Mouse (Mus musculus) liver, embryonic 15.5 days (tissue): ENCODE measurements at regions not wholly inside any gene's neighbourhood (a gene's known extent, or its start where the extent isn't known, plus 50 kb on each side); places are given as distances from the start of the nearest gene placed in this dataset.

Experiments
- ATAC-seq: fragments of 200-750 bp; cut with Nextera tagmentation; 2 replicates; pipeline ENCODE4 v1.8.0; 2017; ENCODE audit warnings: moderate number of reproducible peaks, mild to moderate bottlenecking, moderate library complexity; ENCODE audit not compliant: insufficient read depth
- H3K27ac ChIP-seq: fragments of 300-500 bp; sonication (generic); replicated peaks from 2 replicates; pipeline ENCODE4 v1.5.1; 2015; ENCODE audit warnings: mild to moderate bottlenecking, inconsistent platforms
- H3K27me3 ChIP-seq: fragments of 300-500 bp; sonication (generic); 2 replicates; pipeline ENCODE4 v1.6.1; 2015; ENCODE audit warnings: mild to moderate bottlenecking, inconsistent platforms
- H3K36me3 ChIP-seq: fragments of 300-500 bp; sonication (generic); replicated peaks from 2 replicates; pipeline ENCODE4 v1.6.1; 2015; ENCODE audit warnings: moderate library complexity, mild to moderate bottlenecking, inconsistent platforms
- H3K4me1 ChIP-seq: fragments of 300-500 bp; sonication (generic); replicated peaks from 2 replicates; pipeline ENCODE4 v1.6.1; 2015; ENCODE audit warnings: inconsistent platforms
- H3K4me2 ChIP-seq: fragments of 300-500 bp; sonication (generic); 2 replicates; pipeline ENCODE4 v1.6.1; 2015; ENCODE audit warnings: moderate library complexity, mild to moderate bottlenecking, inconsistent platforms
- H3K4me3 ChIP-seq: fragments of 300-500 bp; sonication (generic); replicated peaks from 2 replicates; pipeline ENCODE4 v1.5.1; 2015; ENCODE audit warnings: mild to moderate bottlenecking, inconsistent platforms
- H3K9ac ChIP-seq: fragments of 300-500 bp; sonication (generic); 2 replicates; pipeline ENCODE4 v1.6.1; 2015; ENCODE audit warnings: moderate library complexity, mild to moderate bottlenecking, inconsistent platforms
- H3K9me3 ChIP-seq: fragments of 300-500 bp; sonication (generic); replicated peaks from 2 replicates; pipeline ENCODE4 v1.6.1; 2016; ENCODE audit warnings: inconsistent platforms
- WGBS: fragments of 180-500 bp; shearing (Covaris S2); methylation state at CpG from one replicate; pipeline ENCODE4 v1.1.7; 2015; ENCODE audit warnings: mixed read lengths; ENCODE audit not compliant: insufficient replicate concordance; 5-methylcytosine and 5-hydroxymethylcytosine counted together

- H3K4me1 ChIP-seq = no peaks in the 10 kb centered on the region
- no peaks in the 10 kb centered on the region for H3K9me3 ChIP-seq
- ATAC-seq = no peak
- 30% methylated on average over 4 of the region's 4 CpGs for WGBS
- no peak overlapping the region for H3K9ac ChIP-seq
- H3K4me2 ChIP-seq = no peak overlapping the region
- no peak overlapping the region for H3K4me3 ChIP-seq
- no peaks in the 10 kb centered on the region for H3K27me3 ChIP-seq
- H3K36me3 ChIP-seq = no peaks in the 10 kb centered on the region
- H3K27ac ChIP-seq = no peak overlapping the region
Observed at GRCm38 (mm10) chr16:24129701-24130100, 141.0 kb upstream of the Bcl6 start.

- Histone ChIP-seq H3K4me1 (no peaks in the 10 kb centered on the region), H3K27me3 (no peaks in the 10 kb centered on the region), H3K9ac (no peak overlapping the region), H3K36me3 (no peaks in the 10 kb centered on the region), H3K4me3 (no peak overlapping the region), H3K9me3 (no peaks in the 10 kb centered on the region), H3K27ac (no peak overlapping the region), H3K4me2 (no peak overlapping the region)
- WGBS = 66% methylated on average over 3 of the region's 3 CpGs
- no peak for ATAC-seq
Observed at GRCm38 (mm10) chr16:24128566-24128965, 139.9 kb upstream of the Bcl6 start.

DNA sequence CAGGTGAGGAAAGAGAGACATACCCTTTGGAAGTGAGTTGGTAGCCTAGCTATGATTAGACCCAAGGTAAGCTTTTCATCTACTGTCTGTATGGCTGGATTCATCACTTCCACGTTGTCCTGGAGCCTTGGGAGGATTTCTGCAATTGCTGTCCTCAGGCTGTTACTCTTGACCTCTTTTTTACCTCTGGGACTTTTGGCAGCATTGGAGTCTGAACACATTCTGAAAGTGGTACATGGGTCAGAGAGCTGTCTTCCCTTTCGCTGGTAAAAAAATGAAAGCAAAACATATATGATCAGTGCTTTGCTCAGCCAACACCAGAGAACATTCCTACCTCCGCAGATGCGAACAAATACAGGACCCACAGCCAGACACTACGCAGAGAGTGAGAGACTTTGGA is 136.1 kb upstream of the Bcl6 start:
- no peak overlapping the region for H3K9ac ChIP-seq
- H3K27ac ChIP-seq = no peak overlapping the region
- H3K4me2 ChIP-seq = no peak overlapping the region
- no peaks in the 10 kb centered on the region for H3K36me3 ChIP-seq
- H3K27me3 ChIP-seq = no peaks in the 10 kb centered on the region
- WGBS = 73% methylated on average over 5 of the region's 5 CpGs
- no peak for ATAC-seq
- no peaks in the 10 kb centered on the region for H3K4me1 ChIP-seq
- H3K9me3 ChIP-seq = no peaks in the 10 kb centered on the region
- H3K4me3 ChIP-seq = no peak overlapping the region

DNA sequence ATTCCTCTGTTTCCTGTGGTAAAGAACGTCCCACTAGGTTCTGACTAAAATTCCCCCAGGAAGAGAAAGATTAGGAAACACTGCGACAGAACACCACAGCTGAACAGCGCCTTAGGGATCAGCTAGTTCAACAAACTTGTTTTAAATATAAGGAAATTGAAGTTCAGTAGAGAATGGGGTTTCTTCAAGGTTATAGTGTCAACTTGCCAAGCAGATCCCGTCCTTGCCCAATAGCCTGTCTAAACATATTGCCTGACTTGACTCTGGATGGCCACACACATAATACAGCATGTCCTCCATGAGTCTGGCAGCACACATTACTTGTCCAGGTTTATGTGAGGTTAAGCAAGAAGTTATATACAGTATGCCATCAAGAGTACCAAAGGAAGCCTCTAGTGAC is 135.4 kb upstream of the Bcl6 start:
- Histone ChIP-seq H3K27ac (no peak overlapping the region), H3K27me3 (no peaks in the 10 kb centered on the region), H3K4me2 (no peak overlapping the region), H3K9me3 (no peaks in the 10 kb centered on the region), H3K4me1 (no peaks in the 10 kb centered on the region), H3K36me3 (no peaks in the 10 kb centered on the region), H3K9ac (no peak overlapping the region), H3K4me3 (no peak overlapping the region)
- no peak for ATAC-seq
- WGBS = 55% methylated on average over 4 of the region's 4 CpGs

DNA sequence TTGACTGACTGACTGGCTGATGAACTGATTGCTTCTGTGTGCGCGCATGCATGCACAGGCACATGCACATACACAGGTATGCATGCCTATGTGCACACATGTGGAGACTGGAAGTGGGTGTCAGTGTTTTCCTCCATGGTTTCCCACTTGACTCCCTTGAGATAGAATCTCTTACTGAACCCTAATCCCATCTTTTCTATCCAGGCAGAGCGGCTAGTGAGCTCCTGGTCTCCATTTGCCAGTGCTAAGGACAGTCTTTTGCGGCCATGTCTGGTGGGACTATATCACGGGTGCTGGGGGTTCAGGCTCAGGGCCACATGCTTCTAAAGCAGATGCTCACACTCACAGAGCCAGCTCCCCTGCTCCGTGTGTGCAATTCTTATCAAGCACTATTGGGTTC is 133.0 kb upstream of the Bcl6 start:
- no peaks in the 10 kb centered on the region for H3K27me3 ChIP-seq
- H3K4me2 ChIP-seq = no peak overlapping the region
- no peak overlapping the region for H3K9ac ChIP-seq
- no peak overlapping the region for H3K4me3 ChIP-seq
- ATAC-seq = no peak
- H3K36me3 ChIP-seq = no peaks in the 10 kb centered on the region
- no peak overlapping the region for H3K27ac ChIP-seq
- 70% methylated on average over 6 of the region's 6 CpGs for WGBS
- no peaks in the 10 kb centered on the region for H3K9me3 ChIP-seq
- H3K4me1 ChIP-seq = no peaks in the 10 kb centered on the region

GRCm38 (mm10) chr16:24120836-24121235 is 132.2 kb upstream of the Bcl6 start:
- Histone ChIP-seq H3K36me3 (no peaks in the 10 kb centered on the region), H3K4me2 (no peak overlapping the region), H3K27me3 (no peaks in the 10 kb centered on the region), H3K4me1 (no peaks in the 10 kb centered on the region), H3K4me3 (no peak overlapping the region), H3K9me3 (no peaks in the 10 kb centered on the region), H3K27ac (no peak overlapping the region), H3K9ac (no peak overlapping the region)
- peak; percentile 61; the same call in 1 of the 2 replicates for ATAC-seq
- WGBS = 49% methylated on average over 6 of the region's 6 CpGs

DNA sequence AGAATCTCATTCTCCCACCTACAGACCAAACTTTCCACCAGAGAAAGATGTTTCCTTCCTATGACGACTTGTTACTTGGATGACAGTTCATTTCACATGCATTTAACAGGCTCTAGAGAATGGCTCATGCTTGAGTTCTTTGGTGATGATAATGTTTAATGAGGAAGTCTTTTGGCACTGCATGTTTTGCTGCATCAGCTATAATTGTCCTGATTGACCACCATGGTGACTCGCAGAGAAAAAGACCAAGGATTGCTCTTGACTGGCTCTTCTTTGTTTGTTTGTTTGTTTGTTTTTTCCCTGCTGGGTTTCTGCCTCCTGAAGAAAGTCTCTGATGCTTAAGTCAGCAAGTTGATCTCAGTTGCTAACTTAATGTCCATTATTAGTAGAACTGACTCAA is 129.8 kb upstream of the Bcl6 start:
- H3K4me3 ChIP-seq = no peak overlapping the region
- no peaks in the 10 kb centered on the region for H3K4me1 ChIP-seq
- no peaks in the 10 kb centered on the region for H3K36me3 ChIP-seq
- no peaks in the 10 kb centered on the region for H3K9me3 ChIP-seq
- 58% methylated on average over 2 of the region's 2 CpGs for WGBS
- no peak overlapping the region for H3K27ac ChIP-seq
- no peak overlapping the region for H3K4me2 ChIP-seq
- H3K9ac ChIP-seq = no peak overlapping the region
- no peaks in the 10 kb centered on the region for H3K27me3 ChIP-seq
- ATAC-seq = no peak

DNA sequence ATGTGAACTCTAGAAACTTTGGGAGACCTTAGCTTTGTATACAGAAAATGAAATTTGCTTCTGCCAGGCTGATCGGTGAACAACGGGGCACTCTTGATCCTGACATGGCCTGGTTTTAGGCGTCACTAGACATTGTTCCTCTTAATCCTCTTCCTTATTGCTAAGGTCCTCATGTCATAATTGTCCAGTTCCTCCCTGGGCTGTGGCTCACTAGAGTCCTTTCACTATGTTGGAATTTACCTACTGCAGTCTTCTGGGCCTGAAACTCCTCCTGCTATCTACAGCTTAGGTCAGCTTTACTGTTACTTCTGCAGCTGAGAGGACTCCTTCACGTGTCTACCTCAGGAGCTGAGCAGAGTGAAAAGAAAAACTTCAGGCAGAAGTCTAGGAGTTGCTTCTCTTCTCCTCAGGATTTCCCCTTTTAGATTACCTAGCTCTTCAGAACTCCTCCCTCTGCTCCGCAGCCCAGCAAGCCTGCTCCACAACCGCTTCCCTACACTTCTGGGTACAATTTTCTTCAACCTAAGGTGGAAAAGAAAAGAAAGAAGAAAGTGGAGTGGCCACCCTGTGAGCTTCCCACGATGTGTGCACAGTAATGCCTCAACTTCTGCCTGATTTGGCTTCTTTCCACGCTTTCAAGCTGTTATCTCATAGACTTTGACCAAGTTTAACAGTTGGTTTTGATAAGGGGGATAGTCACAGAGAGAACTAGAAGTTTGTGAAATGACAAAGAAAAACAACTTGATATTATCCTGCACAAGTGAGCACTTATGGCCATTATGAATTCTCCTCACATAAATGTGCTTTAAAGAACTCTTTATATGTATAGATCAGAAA is 114.4 kb upstream of the Bcl6 start:
- Histone ChIP-seq H3K27ac (peak overlapping the region; percentile 34), H3K9me3 (no peaks in the 10 kb centered on the region), H3K4me1 (peaks cover 10% of the 10 kb centered on the region), H3K27me3 (no peaks in the 10 kb centered on the region), H3K9ac (no peak overlapping the region), H3K36me3 (no peaks in the 10 kb centered on the region), H3K4me3 (no peak overlapping the region), H3K4me2 (peak overlapping the region; percentile 16)
- WGBS = 30% methylated on average over 8 of the region's 8 CpGs
- peak; percentile 71 for ATAC-seq

- Histone ChIP-seq H3K4me3 (no peak overlapping the region), H3K4me2 (no peak overlapping the region), H3K27me3 (no peaks in the 10 kb centered on the region), H3K9ac (no peak overlapping the region), H3K27ac (no peak overlapping the region), H3K9me3 (no peaks in the 10 kb centered on the region), H3K36me3 (no peaks in the 10 kb centered on the region), H3K4me1 (no peaks in the 10 kb centered on the region)
- ATAC-seq = no peak
- 61% methylated on average over 8 of the region's 8 CpGs for WGBS
Observed at GRCm38 (mm10) chr16:24097596-24097995, 108.9 kb upstream of the Bcl6 start.

GRCm38 (mm10) chr16:24096076-24096475 is 107.4 kb upstream of the Bcl6 start:
- Histone ChIP-seq H3K9ac (no peak overlapping the region), H3K27ac (no peak overlapping the region), H3K4me3 (no peak overlapping the region), H3K27me3 (no peaks in the 10 kb centered on the region), H3K36me3 (no peaks in the 10 kb centered on the region), H3K4me2 (no peak overlapping the region), H3K9me3 (no peaks in the 10 kb centered on the region), H3K4me1 (0 out of 2 replicates have a peak, but pooled peaks cover under 1% of the 10 kb centered on the region)
- ATAC-seq = no peak
- 55% methylated on average over 1 of the region's 1 CpGs for WGBS

GRCm38 (mm10) chr16:24095630-24096029 is 107.0 kb upstream of the Bcl6 start:
- no peaks in the 10 kb centered on the region for H3K27me3 ChIP-seq
- H3K27ac ChIP-seq = no peak overlapping the region
- no peaks in the 10 kb centered on the region for H3K9me3 ChIP-seq
- no peak overlapping the region for H3K4me3 ChIP-seq
- no peak overlapping the region for H3K9ac ChIP-seq
- H3K4me1 ChIP-seq = peaks cover 4% of the 10 kb centered on the region; the same call in 1 of the 2 replicates
- H3K36me3 ChIP-seq = no peaks in the 10 kb centered on the region
- ATAC-seq = no peak
- WGBS = 76% methylated on average over 4 of the region's 4 CpGs
- no peak overlapping the region for H3K4me2 ChIP-seq

DNA sequence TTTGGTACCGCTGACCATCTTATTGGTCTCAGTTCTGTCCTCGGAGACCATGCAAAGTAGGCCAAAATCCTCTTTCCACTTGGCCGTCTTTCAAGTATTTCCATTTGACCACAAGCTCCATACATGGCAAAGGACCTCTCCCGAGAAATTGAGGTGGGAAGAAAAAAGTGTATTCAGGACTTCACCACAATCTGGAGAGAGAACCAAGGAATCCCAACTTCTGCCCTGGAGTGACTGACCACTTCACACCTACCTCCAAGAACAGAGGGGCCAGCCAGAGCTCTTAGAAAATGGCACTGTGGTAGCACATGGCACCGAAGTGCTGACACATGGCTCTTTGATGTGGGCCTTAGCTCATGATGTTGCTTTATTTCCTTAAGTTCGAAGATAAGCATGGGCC is 105.9 kb upstream of the Bcl6 start:
- H3K27me3 ChIP-seq = no peaks in the 10 kb centered on the region
- H3K4me1 ChIP-seq = peaks cover 14% of the 10 kb centered on the region; the same call in 1 of the 2 replicates
- H3K4me3 ChIP-seq = no peak overlapping the region
- no peak overlapping the region for H3K27ac ChIP-seq
- WGBS = 64% methylated on average over 6 of the region's 6 CpGs
- no peaks in the 10 kb centered on the region for H3K9me3 ChIP-seq
- no peak overlapping the region for H3K4me2 ChIP-seq
- no peak overlapping the region for H3K9ac ChIP-seq
- no peaks in the 10 kb centered on the region for H3K36me3 ChIP-seq
- no peak for ATAC-seq
